Mouse (Mus musculus): ENCODE results near the gene Nudt8. TPM values are rescaled to one million over a fixed set of nuclear protein-coding genes. Genes with fewer than 3 reads are reported as not detected.
A peak's percentile ranks its signal among the peaks of the same experiment; 100 is the strongest.

Nudt8 gene
- total and polyA plus RNA-seq, 2 experiments, result 13.4 to 30.1 TPM

GRCm38 (mm10) chr19:4017921-4018587, 17.7 kb downstream of the Nudt8 start:
- no peak for DNase-seq (ENCODE audit: extremely low read depth, low read depth, low spot score)
- Histone ChIP-seq H3K9ac (ENCODE audit: low read depth, low read length) (no peak overlapping the region), H3K27ac (replicated peaks; ENCODE audit: insufficient read depth, low read depth, low read length) (peak overlapping the region; percentile 26; the same call in 1 of the 2 replicates), H3K4me1 (ENCODE audit: control insufficient read depth, insufficient read depth, low read length) (peaks cover 20% of the 10 kb centered on the region), H3K36me3 (ENCODE audit: control insufficient read depth, insufficient read depth, low read length) (no peaks in the 10 kb centered on the region), H3K79me2 (ENCODE audit: control insufficient read depth, insufficient read depth, low read length) (no peaks in the 10 kb centered on the region), H3K4me3 (ENCODE audit: insufficient read depth, low read depth, low read length) (no peak overlapping the region), H3K27me3 (ENCODE audit: control insufficient read depth, insufficient read depth, low read length) (no peaks in the 10 kb centered on the region)
- TF ChIP-seq POLR2A (IDR thresholded peaks at IDR 0.05; ENCODE audit: extremely low read depth, insufficient read depth, low read length) (no peak), CTCF (IDR thresholded peaks at IDR 0.05; ENCODE audit: low read depth, low read length) (no peak)
- WGBS, result 83% methylated on average over 10 of the region's 10 CpGs

- Histone ChIP-seq H3K27me3 (ENCODE audit: control insufficient read depth, insufficient read depth, low read length) (no peaks in the 10 kb centered on the region), H3K27ac (replicated peaks; ENCODE audit: insufficient read depth, low read depth, low read length) (peak overlapping the region; percentile 80), H3K4me1 (ENCODE audit: control insufficient read depth, insufficient read depth, low read length) (peaks cover 26% of the 10 kb centered on the region), H3K4me3 (ENCODE audit: insufficient read depth, low read depth, low read length) (no peak overlapping the region), H3K79me2 (ENCODE audit: control insufficient read depth, insufficient read depth, low read length) (no peaks in the 10 kb centered on the region), H3K36me3 (ENCODE audit: control insufficient read depth, insufficient read depth, low read length) (no peaks in the 10 kb centered on the region), H3K9ac (ENCODE audit: low read depth, low read length) (peak overlapping the region; percentile 20; the same call in 1 of the 2 replicates)
- TF ChIP-seq CTCF (IDR thresholded peaks at IDR 0.05; ENCODE audit: low read depth, low read length) (peak; percentile 89), POLR2A (IDR thresholded peaks at IDR 0.05; ENCODE audit: extremely low read depth, insufficient read depth, low read length) (no peak)
- 16% methylated on average over 18 of the region's 18 CpGs for WGBS
- DNase-seq (ENCODE audit: extremely low read depth, low read depth, low spot score), result peak; percentile 84
Observed at GRCm38 (mm10) chr19:4018743-4019583, 18.6 kb downstream of the Nudt8 start.

GRCm38 (mm10) chr19:4023185-4023584, 22.8 kb downstream of the Nudt8 start:
- H3K79me2 ChIP-seq (ENCODE audit: control insufficient read depth, insufficient read depth, low read length), result no peaks in the 10 kb centered on the region
- TF ChIP-seq POLR2A (IDR thresholded peaks at IDR 0.05; ENCODE audit: extremely low read depth, insufficient read depth, low read length) (no peak), CTCF (IDR thresholded peaks at IDR 0.05; ENCODE audit: low read depth, low read length) (no peak)
- H3K9ac ChIP-seq (ENCODE audit: low read depth, low read length), result no peak overlapping the region
- H3K4me1 ChIP-seq (ENCODE audit: control insufficient read depth, insufficient read depth, low read length), result peaks cover 33% of the 10 kb centered on the region
- no peaks in the 10 kb centered on the region for H3K36me3 ChIP-seq (ENCODE audit: control insufficient read depth, insufficient read depth, low read length)
- peak overlapping the region; percentile 90 for H3K27ac ChIP-seq (replicated peaks; ENCODE audit: insufficient read depth, low read depth, low read length)
- no peak for DNase-seq (ENCODE audit: extremely low read depth, low read depth, low spot score)
- no peaks in the 10 kb centered on the region for H3K27me3 ChIP-seq (ENCODE audit: control insufficient read depth, insufficient read depth, low read length)
- WGBS, result 80% methylated on average over 7 of the region's 7 CpGs
- H3K4me3 ChIP-seq (ENCODE audit: insufficient read depth, low read depth, low read length), result no peak overlapping the region

- no peak for TF ChIP-seq POLR2A (IDR thresholded peaks at IDR 0.05; ENCODE audit: extremely low read depth, insufficient read depth, low read length)
- TF ChIP-seq CTCF (IDR thresholded peaks at IDR 0.05; ENCODE audit: low read depth, low read length), result no peak
- H3K9ac ChIP-seq (ENCODE audit: low read depth, low read length), result no peak overlapping the region
- no peak for DNase-seq (ENCODE audit: extremely low read depth, low read depth, low spot score)
- H3K27ac ChIP-seq (replicated peaks; ENCODE audit: insufficient read depth, low read depth, low read length), result no peak overlapping the region
- H3K4me3 ChIP-seq (ENCODE audit: insufficient read depth, low read depth, low read length), result no peak overlapping the region
- H3K4me1 ChIP-seq (ENCODE audit: control insufficient read depth, insufficient read depth, low read length), result peaks cover 16% of the 10 kb centered on the region
- no peaks in the 10 kb centered on the region for H3K36me3 ChIP-seq (ENCODE audit: control insufficient read depth, insufficient read depth, low read length)
- no peaks in the 10 kb centered on the region for H3K27me3 ChIP-seq (ENCODE audit: control insufficient read depth, insufficient read depth, low read length)
- H3K79me2 ChIP-seq (ENCODE audit: control insufficient read depth, insufficient read depth, low read length), result no peaks in the 10 kb centered on the region
Observed at GRCm38 (mm10) chr19:4027576-4027975, 27.2 kb downstream of the Nudt8 start.

- Histone ChIP-seq H3K27ac (replicated peaks; ENCODE audit: insufficient read depth, low read depth, low read length) (peak overlapping the region; percentile 30), H3K4me3 (ENCODE audit: insufficient read depth, low read depth, low read length) (no peak overlapping the region), H3K79me2 (ENCODE audit: control insufficient read depth, insufficient read depth, low read length) (no peaks in the 10 kb centered on the region), H3K27me3 (ENCODE audit: control insufficient read depth, insufficient read depth, low read length) (no peaks in the 10 kb centered on the region), H3K4me1 (ENCODE audit: control insufficient read depth, insufficient read depth, low read length) (peaks cover 10% of the 10 kb centered on the region; the same call in 1 of the 2 replicates), H3K9ac (ENCODE audit: low read depth, low read length) (no peak overlapping the region), H3K36me3 (ENCODE audit: control insufficient read depth, insufficient read depth, low read length) (peaks cover 4% of the 10 kb centered on the region; the same call in 1 of the 2 replicates)
- 56% methylated on average over 7 of the region's 7 CpGs for WGBS
- TF ChIP-seq POLR2A (IDR thresholded peaks at IDR 0.05; ENCODE audit: extremely low read depth, insufficient read depth, low read length) (no peak), CTCF (IDR thresholded peaks at IDR 0.05; ENCODE audit: low read depth, low read length) (no peak)
- DNase-seq (ENCODE audit: extremely low read depth, low read depth, low spot score), result no peak
Observed at GRCm38 (mm10) chr19:4032668-4033067, 32.3 kb downstream of the Nudt8 start.
